Mouse (Mus musculus) heart, postnatal 0 days (tissue): ENCODE results near the gene Glp2r.

Experiments used
- CTCF ChIP-seq: IDR thresholded peaks from 2 replicates; pipeline ENCODE4 v1.5.1; 2016; ENCODE audit warnings: antibody characterized with exemption, control low read depth, low read depth
- EP300 ChIP-seq: IDR thresholded peaks from 2 replicates; pipeline ENCODE4 v1.6.1; 2016; ENCODE audit warnings: antibody characterized with exemption, low read depth

GRCm38 (mm10) chr11:67728726-67729125 lies 42.2 kb downstream of the Glp2r start:
- TF ChIP-seq EP300 (no peak), CTCF (no peak)
